Mouse (Mus musculus) ovary, postnatal 10 days (tissue): ENCODE measurements around the gene Socs7.
A peak's percentile ranks its signal among the peaks of the same experiment; 100 is the strongest.
"Not testable (repeated sequence)": the region's sequence is repeated elsewhere in the genome, so short reads cannot be mapped to it uniquely, and the experiment has no call there.

ENCODE experiments used
- DNase-seq: peaks from one replicate; pipeline ENCODE4 v3.0.0; 2022; ENCODE audit warnings: low spot score

Gene Socs7

GRCm38 (mm10) chr11:97343619-97344018, 18.7 kb upstream of the Socs7 start:
- DNase-seq, result no peak

DNA sequence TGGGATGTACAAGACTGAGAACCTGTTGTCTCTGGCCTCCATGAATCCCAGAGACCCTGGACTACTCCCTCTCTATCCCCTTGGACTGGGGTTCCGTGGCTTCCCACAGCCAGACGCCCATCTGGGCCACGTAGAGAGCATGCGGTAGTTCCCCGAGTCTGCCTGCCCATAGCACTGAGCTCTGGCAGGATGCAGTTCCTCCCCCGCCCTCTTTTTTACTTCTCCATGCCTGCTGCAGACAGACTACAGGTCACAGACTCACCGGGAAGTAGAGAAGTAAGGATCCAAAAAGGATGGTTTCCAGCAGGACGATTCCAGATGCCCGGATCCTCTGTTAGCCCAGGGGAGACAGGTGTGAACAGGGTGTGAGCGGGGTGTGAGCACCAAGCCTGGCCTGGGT, 16.9 kb upstream of the Socs7 start:
- no peak for DNase-seq

- no peak for DNase-seq
These were observed 16.0 kb upstream of the Socs7 start for GRCm38 (mm10) chr11:97346383-97346782.

- DNase-seq, result no peak
These were observed 15.1 kb upstream of the Socs7 start for GRCm38 (mm10) chr11:97347291-97347690.

GRCm38 (mm10) chr11:97350035-97350434, 12.3 kb upstream of the Socs7 start:
- DNase-seq, result peak; percentile 54

- no peak for DNase-seq
These were observed 10.2 kb upstream of the Socs7 start, which contains the start of gene Gpr179 for GRCm38 (mm10) chr11:97352027-97352684. Gene Gpr179, minus strand, starts transcription at chr11:97352077.

- no peak for DNase-seq
These were observed 9.3 kb upstream of the Socs7 start for GRCm38 (mm10) chr11:97352935-97353597.

- DNase-seq, result no peak
These were observed 7.7 kb upstream of the Socs7 start for GRCm38 (mm10) chr11:97354646-97355045.

DNA sequence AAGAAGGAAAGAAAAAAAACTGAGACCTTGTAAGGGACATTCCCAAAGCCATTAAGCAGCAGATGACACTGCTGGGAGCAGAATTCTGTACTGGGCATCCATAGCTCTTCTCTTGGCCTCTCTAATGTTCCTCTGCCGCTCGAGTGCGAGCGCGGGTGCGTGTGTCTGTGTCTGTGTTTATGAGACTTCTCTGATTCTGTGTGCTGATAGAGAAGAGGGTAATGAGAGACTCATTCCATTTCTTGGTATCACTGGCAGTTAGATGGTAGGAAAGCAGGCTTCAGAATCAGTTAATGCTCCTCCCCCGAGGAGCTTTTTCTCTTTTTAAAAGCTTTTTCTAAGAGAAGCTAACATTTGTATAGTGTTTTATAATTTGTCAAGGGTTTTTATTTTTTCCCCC, 7.1 kb upstream of the Socs7 start:
- DNase-seq, result no peak

DNA sequence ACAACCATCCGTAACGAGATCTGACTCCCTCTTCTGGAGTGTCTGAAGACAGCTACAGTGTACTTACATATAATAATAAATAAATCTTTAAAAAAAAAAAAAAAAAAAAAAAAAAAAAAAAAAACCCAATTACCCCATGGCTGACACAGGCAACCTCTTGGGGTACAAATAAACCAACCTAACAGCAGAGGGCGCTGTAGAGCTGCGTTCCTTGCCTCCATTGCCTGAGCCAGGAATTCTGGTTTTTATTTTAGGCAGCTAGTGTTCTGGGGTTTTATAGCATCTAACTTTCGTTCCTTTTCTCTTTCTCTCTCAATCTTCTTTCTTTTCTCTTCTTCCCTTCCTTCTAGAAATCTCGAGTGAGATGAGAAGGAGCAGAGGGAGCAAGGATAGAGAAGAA, 4.7 kb upstream of the Socs7 start:
- DNase-seq, result not testable (repeated sequence)

DNA sequence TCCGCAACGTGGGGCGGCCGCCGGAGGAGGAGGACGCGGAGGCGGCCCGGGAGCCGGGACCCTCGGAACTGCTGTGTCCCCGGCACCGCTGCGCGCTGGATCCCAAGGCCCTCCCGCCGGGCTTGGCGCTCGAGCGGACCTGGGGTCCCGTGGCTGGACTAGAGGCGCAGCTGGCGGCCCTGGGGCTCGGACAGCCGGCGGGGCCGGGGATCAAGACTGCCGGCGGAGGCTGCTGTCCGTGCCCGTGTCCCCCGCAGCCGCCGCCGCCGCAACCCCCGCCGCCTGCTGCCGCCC, 245 bp downstream of the Socs7 start:
- DNase-seq, result peak; percentile 39

- DNase-seq, result no peak
These were observed 742 bp downstream of the Socs7 start for GRCm38 (mm10) chr11:97362943-97363643.

DNA sequence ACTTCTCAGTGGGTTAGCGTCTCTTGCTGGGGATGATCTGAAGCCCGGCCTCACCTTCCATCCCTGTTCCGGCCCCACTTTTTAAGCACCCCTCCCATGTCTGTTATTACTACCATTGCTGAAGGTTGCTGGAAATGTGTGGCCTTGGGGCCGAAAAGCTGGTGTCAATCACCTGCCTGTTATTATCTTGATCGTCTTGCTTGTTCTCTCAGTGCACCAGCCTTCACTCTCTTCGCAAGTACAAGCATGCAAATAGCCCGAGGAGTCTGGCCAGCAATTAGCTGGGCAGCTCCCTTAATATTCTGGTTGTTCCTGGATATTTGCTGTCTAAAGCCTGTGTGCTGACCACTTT, 1.3 kb downstream of the Socs7 start:
- no peak for DNase-seq

DNA sequence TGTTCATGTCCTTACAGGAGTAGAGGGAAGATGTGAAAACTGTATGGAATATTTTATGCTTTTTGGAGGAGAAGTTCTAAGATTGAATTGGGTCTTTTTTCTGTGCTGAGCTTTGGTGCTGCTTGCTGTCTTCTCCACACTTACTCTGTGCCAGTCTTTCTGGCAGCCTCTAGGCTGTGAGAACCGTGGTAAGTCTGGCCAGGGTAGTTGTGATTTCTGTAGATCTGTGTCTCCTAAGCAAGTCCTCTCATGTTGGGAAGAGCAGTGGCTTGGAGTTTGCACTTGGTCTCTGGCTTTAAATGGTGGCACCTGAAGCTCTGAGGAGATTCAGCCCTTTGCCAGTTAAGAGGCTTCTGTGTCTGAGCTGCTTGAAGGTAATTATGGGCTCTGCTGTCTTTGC, 3.2 kb downstream of the Socs7 start:
- DNase-seq, result no peak

GRCm38 (mm10) chr11:97368501-97368900, 6.2 kb downstream of the Socs7 start:
- no peak for DNase-seq

GRCm38 (mm10) chr11:97370329-97371091, 8.2 kb downstream of the Socs7 start:
- DNase-seq, result no peak

DNA sequence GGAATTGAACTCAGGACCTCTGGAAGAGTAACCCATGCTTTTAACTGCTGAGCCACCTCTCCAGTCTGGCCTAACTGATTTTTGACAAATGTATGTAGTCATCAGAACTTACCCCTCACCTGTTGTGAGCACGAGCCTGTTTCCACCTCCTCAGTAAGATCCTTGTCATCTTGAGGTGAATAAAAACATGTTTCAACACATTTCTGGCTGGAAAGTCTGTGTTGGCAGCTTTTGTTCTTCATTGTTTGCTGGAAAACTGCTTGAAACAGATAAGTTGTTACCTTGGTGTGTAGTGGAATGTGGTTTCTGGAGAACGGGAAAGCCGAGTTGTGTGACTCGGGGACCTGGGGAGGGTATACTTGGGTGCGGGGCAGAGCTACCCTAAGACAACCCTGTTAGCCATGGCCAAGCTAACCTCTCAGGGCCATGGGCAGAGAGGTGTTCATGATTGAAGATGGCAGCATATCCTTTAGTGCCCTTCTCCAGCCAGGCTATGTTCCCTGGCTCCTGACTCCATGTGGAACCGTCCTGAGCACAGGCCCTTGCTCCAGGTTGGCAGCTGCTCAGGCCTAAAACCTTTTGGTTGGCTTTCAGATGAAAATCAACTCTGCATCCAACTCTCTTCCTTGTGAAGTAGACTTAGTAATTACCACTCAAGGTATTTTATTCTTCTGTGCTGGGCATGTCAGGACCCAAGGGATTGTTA, 10.0 kb downstream of the Socs7 start:
- no peak for DNase-seq

DNA sequence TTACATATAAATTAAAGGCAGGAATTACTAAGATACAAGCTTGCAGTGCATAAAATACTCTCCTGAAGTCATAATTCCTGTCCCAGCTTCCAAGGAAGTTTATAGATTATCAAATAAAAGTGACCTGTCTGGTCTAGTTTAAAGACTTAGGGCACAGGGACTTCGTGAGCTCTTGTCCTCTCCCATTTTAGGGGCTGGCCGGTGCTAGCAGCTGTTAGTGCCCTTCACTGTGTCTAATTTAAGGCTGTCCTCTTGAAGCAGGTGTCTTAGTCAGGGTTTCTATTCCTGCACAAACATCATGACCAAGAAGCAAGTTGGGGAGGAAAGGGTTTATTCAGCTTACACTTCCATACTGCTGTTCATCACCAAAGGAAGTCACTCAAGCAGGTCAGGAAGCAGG, 11.1 kb downstream of the Socs7 start:
- no peak for DNase-seq

DNA sequence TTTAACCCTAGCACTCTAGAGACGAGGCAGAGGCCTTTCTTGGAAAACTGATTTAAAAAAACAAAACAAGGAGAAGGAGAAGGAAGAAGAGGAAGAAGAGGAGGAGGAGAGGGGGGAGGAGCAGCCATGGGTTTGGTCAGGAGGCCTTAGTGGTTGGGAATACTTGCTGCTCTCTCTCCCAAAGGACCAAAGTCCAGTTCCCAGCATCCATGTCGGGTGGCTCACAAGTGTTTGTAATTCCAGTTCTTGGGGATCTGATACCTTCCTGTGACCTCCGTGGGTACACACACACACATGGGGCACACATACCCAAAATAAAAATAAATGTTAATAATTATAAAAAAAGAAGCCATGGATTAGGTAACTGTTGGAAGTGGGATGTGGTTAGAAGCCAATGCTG, 17.7 kb downstream of the Socs7 start:
- no peak for DNase-seq

GRCm38 (mm10) chr11:97383017-97383416, 20.7 kb downstream of the Socs7 start:
- DNase-seq, result no peak

DNA sequence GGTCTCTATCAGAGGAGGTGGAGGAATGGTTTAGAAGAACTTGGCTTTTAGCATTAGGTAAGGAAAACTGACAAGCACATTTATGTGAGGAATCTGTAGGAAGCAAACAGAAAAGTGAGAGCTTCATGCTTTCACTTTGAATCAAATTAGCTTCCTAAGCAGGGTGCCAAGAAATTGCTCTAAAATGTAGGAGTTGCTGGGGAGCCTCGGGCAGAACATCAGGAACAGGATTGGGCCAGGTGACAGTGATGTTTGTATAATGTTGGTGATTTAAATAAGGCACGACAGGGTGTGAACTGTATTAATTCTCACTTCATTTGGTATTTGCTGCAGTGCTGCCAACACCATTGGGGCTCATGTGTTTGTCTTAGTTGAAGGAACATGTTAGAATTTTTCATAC, 21.4 kb downstream of the Socs7 start:
- no peak for DNase-seq

- no peak for DNase-seq
These were observed 25.5 kb downstream of the Socs7 start for GRCm38 (mm10) chr11:97387811-97388210.
